Mouse (Mus musculus): ENCODE data around the gene Gm10577.

Gm10577 gene

GRCm38 (mm10) chr4:100994442-100995255 lies 25.8 kb downstream of the Gm10577 start:
- DNase-seq, result no peak

GRCm38 (mm10) chr4:100992086-100992485 lies 28.4 kb downstream of the Gm10577 start:
- DNase-seq, result no peak

GRCm38 (mm10) chr4:100990996-100991395 lies 29.5 kb downstream of the Gm10577 start:
- no peak for DNase-seq

GRCm38 (mm10) chr4:100988231-100988799 lies 32.2 kb downstream of the Gm10577 start:
- no peak for DNase-seq

- DNase-seq, result no peak
These were observed 33.3 kb downstream of the Gm10577 start for GRCm38 (mm10) chr4:100987187-100987586.

- no peak for DNase-seq
These were observed 43.0 kb downstream of the Gm10577 start for GRCm38 (mm10) chr4:100977522-100977921.

- no peak for DNase-seq
These were observed 46.0 kb downstream of the Gm10577 start for GRCm38 (mm10) chr4:100974455-100975035.

- DNase-seq, result peak; percentile 15
These were observed 46.6 kb downstream of the Gm10577 start for GRCm38 (mm10) chr4:100973641-100974454.
